Mouse (Mus musculus) spleen, adult 2 months (tissue): ENCODE results near the gene Samd4b.

Experiments
- CTCF ChIP-seq: fragments of 200-500 bp; IDR thresholded peaks from 2 replicates; pipeline ENCODE4 v1.5.1; 2011; ENCODE audit warnings: mild to moderate bottlenecking, inconsistent platforms; ENCODE audit not compliant: insufficient read depth, insufficient read length, insufficient replicate concordance; ENCODE audit errors: extremely low read depth
- POLR2A ChIP-seq: fragments of 200-500 bp; IDR thresholded peaks from 2 replicates; pipeline ENCODE4 v1.6.1; 2011; ENCODE audit warnings: low read depth, low read length, inconsistent platforms

DNA sequence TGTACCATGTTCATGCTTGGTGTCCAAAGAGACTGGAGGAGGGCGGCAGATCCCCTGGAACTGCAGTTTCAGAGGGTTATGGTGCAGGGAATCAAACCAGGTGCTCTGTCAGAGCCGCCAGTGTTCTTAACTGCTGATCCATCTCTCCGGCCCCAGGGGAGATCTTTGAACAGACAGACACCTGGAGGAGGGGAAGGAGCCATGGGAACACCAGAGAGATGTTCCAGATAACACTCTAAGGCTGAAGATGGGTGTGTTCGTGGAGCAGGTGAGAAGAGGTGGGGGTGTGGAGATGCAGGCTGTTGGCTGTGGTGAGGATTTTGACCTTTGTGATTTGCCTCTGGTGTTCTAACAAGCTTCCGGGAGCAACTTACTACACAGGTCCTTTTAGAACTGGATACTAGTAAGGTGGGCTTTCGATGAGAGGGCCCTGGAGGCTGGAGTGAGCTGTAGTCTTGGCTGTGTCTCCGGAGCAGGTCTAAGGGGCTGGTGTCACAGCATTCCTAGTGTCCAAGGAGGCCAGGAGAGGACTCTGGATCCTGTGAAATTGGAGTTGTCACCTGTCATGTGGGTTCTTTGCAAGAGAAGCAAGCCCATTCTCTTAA lies 224.0 kb downstream of the Samd4b start:
- TF ChIP-seq POLR2A = no peak
- TF ChIP-seq CTCF = no peak
